Mouse (Mus musculus): ENCODE measurements around the gene Zfp566. TPM values are rescaled to one million over a fixed set of nuclear protein-coding genes. Genes with fewer than 3 reads are reported as not detected.
"Not testable (repeated sequence)": the region's sequence is repeated elsewhere in the genome, so short reads cannot be mapped to it uniquely, and the experiment has no call there.

Gene Zfp566
- polyA plus RNA-seq (2015; fragmentation: Nextera tagmentation; extraction: Ambion mirVana), result 13.2 and 15.6 TPM in 2 replicates

DNA sequence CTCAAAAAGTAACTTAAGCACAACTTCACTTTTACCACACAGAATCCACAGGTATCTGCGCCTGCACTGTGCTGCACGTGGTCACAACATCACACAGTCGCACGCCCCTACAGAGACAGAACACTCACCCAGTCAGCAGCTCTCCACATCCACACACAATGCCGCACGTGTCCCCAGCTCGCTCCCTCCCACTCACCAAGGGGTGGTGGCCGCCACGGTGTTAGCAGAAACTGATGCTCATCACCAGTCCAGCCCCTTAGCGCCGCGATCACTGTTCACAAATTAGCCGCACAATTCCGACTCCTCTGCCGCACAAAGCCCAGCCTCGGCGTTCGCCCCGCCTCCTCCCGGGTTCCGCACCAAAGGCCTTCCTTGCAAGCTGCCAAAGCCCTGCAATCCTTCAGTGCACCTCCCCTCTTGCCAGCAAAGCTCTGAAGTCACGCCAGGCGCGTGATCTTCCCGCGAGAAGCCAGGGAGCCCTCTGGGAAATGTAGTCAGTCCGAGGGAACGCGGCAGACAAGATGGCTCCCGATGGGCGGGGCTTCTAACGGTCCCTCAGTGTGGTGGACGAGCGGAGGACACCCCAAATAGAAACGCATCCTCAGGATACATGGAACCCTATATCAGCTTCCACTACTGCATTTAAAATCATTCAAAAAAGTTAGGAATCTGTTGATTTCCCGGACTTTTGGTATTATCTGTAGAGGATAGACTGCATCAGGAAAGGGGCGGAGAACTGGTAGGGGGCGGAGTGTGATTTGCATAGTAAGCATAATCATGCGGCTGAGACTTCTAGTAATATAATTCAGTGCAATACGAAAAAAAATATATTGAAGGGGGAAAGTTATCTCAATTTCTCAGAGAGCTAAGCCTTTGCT lies at the start of gene Zfp566, which contains the start of gene Gm26920:
Gene Zfp566, minus strand, starts transcription at position 436 of the 878 bp plus-strand sequence.
Gene Gm26920, minus strand, starts transcription at position 319 of the 878 bp plus-strand sequence.
- Histone ChIP-seq H3K9ac (replicated peaks) (peak within 1 kb of the TSS; percentile 62), H3K9me3 (replicated peaks) (no peaks in the 10 kb centered on the region), H3K27ac (replicated peaks) (peak within 1 kb of the TSS; percentile 90), H3K4me1 (peaks cover 35% of the 10 kb centered on the region), H3K4me3 (replicated peaks) (peak within 1 kb of the TSS; percentile 65), H3K27me3 (replicated peaks) (no peaks in the 10 kb centered on the region), H3K4me2 (peak within 1 kb of the TSS; percentile 85), H3K36me3 (peaks cover 17% of the 10 kb centered on the region)
- peak; percentile 91 for ATAC-seq (ENCODE audit: low FRiP score)
- WGBS, result under 1% methylated on average over 40 of the region's 40 CpGs

DNA sequence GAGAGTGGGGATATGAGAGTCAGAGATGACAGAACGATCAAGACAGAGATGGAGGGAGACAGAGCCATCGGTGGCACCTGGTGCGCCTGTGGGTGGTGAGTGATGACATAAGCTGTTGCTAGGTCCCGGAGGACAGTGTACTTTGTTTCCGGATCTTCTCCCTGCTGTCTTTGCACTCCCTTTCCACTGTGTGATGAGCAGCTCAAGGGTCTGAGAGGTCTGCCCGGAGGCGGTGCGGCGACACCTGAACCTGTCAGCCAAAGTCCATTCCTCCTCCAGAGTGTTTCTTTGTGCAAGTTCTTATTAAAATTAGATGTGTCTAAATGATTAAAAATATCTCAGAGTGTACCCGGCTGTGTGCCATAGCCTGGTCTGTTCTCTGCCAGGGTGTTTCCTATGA lies 46.5 kb upstream of the Zfp566 start:
- WGBS, result 93% methylated on average over 10 of the region's 10 CpGs
- peaks cover 81% of the 10 kb centered on the region for H3K36me3 ChIP-seq
- no peak for ATAC-seq (ENCODE audit: low FRiP score)
- no peaks in the 10 kb centered on the region for H3K4me1 ChIP-seq
- no peak overlapping the region for H3K27ac ChIP-seq (replicated peaks)
- no peak overlapping the region for H3K4me2 ChIP-seq
- H3K4me3 ChIP-seq (replicated peaks), result no peak overlapping the region
- H3K27me3 ChIP-seq (replicated peaks), result no peaks in the 10 kb centered on the region
- H3K9ac ChIP-seq (replicated peaks), result no peak overlapping the region
- H3K9me3 ChIP-seq (replicated peaks), result 0 out of 2 replicates have a peak, but pooled peaks cover 2% of the 10 kb centered on the region

DNA sequence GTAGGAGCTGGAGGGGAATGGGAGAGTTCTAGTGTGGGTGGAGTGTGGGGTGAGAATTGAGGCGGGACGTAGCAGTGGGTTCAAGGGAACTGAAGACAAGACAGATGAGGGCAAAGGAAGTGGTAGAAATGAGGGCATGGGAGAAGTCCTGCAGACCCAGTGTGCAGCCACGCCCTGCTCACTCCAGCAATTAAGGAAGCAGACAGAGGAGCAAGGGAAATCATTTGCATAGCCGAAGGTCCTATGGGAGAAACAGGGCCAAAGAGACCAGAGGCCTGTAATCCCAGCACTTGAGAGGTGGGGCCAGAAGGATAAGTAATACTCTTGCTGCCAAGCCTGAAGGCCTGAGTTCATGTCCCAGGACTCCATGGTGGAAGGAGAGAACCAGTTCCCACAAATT lies 42.1 kb upstream of the Zfp566 start:
- H3K4me1 ChIP-seq, result no peaks in the 10 kb centered on the region
- no peak overlapping the region for H3K4me2 ChIP-seq
- H3K9ac ChIP-seq (replicated peaks), result no peak overlapping the region
- H3K27me3 ChIP-seq (replicated peaks), result no peaks in the 10 kb centered on the region
- H3K9me3 ChIP-seq (replicated peaks), result 0 out of 2 replicates have a peak, but pooled peaks cover 2% of the 10 kb centered on the region
- H3K36me3 ChIP-seq, result peaks cover 88% of the 10 kb centered on the region
- H3K27ac ChIP-seq (replicated peaks), result no peak overlapping the region
- 96% methylated on average over 4 of the region's 4 CpGs for WGBS
- no peak overlapping the region for H3K4me3 ChIP-seq (replicated peaks)
- no peak for ATAC-seq (ENCODE audit: low FRiP score)

- H3K4me1 ChIP-seq, result no peaks in the 10 kb centered on the region
- peaks cover 81% of the 10 kb centered on the region for H3K36me3 ChIP-seq
- no peak overlapping the region for H3K27ac ChIP-seq (replicated peaks)
- no peak for ATAC-seq (ENCODE audit: low FRiP score)
- no peak overlapping the region for H3K4me3 ChIP-seq (replicated peaks)
- no peaks in the 10 kb centered on the region for H3K27me3 ChIP-seq (replicated peaks)
- H3K9ac ChIP-seq (replicated peaks), result no peak overlapping the region
- H3K4me2 ChIP-seq, result no peak overlapping the region
- 0 out of 2 replicates have a peak, but pooled peaks cover 2% of the 10 kb centered on the region for H3K9me3 ChIP-seq (replicated peaks)
- WGBS, result 95% methylated on average over 8 of the region's 8 CpGs
These were observed 39.6 kb upstream of the Zfp566 start for GRCm38 (mm10) chr7:30129900-30130299.

DNA sequence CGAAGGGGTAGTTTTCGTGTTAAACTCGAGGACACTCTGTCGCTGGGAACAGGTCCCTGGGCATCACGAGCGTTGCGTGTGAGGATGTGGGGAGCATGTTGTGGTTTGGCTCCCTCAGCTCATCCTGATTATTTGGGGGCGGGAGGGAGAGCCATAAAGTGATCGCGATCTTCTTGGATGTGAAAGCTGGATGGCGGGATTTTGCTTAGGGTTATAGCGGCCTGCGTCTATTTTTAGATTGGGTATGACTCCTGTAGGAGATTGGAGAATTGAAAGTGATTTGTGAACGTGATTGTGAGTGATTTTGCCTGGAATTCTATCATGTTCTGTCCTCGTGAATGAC lies 31.8 kb upstream of the Zfp566 start:
- Histone ChIP-seq H3K9ac (replicated peaks) (peak overlapping the region; percentile 88), H3K27ac (replicated peaks) (peak overlapping the region; percentile 90), H3K4me2 (peak overlapping the region; percentile 82), H3K9me3 (replicated peaks) (no peaks in the 10 kb centered on the region), H3K27me3 (replicated peaks) (no peaks in the 10 kb centered on the region), H3K36me3 (peaks cover 11% of the 10 kb centered on the region), H3K4me3 (replicated peaks) (peak overlapping the region; percentile 83), H3K4me1 (peaks cover 13% of the 10 kb centered on the region)
- WGBS, result 3% methylated on average over 15 of the region's 15 CpGs
- peak; percentile 66 for ATAC-seq (ENCODE audit: low FRiP score)

- H3K4me3 ChIP-seq (replicated peaks), result peak within 1 kb of the TSS; percentile 83
- no peaks in the 10 kb centered on the region for H3K9me3 ChIP-seq (replicated peaks)
- WGBS, result under 1% methylated on average over 61 of the region's 61 CpGs
- H3K36me3 ChIP-seq, result peaks cover 4% of the 10 kb centered on the region
- peaks cover 13% of the 10 kb centered on the region for H3K4me1 ChIP-seq
- H3K27ac ChIP-seq (replicated peaks), result peak within 1 kb of the TSS; percentile 90
- ATAC-seq (ENCODE audit: low FRiP score), result peak; percentile 97
- peak within 1 kb of the TSS; percentile 82 for H3K4me2 ChIP-seq
- no peaks in the 10 kb centered on the region for H3K27me3 ChIP-seq (replicated peaks)
- H3K9ac ChIP-seq (replicated peaks), result peak within 1 kb of the TSS; percentile 88
These were observed 31.2 kb upstream of the Zfp566 start, which contains the start of gene Zfp382 for GRCm38 (mm10) chr7:30121308-30122187. Gene Zfp382 (plus strand): TSS chr7:30121942.

DNA sequence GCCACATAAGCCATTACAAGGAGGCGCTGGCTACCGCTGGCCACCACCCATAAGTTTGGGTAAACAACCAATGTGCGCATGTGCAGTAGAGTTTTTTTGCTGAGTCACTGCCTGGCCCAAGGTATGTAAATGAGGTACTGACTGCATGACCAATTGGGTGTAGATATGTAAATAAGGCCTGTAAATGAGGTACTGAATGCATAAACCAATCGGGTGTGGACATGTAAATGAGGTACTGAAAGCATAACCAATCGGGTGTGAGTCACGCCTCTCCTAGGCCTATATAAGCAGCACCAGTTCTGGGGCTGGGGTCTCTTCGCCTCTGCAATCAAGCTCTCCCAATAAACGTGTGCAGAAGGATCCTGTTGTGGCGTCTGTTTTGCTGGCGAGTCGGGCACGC lies 27.6 kb upstream of the Zfp566 start:
- ATAC-seq (ENCODE audit: low FRiP score), result not testable (repeated sequence)

GRCm38 (mm10) chr7:30116076-30116475 lies 25.7 kb upstream of the Zfp566 start:
- WGBS, result 95% methylated on average over 5 of the region's 5 CpGs

More for the DNA sequence above, 27.6 kb upstream of the Zfp566 start:
- not testable (repeated sequence) for H3K27ac ChIP-seq (replicated peaks); H3K36me3 ChIP-seq; H3K4me2 ChIP-seq; H3K4me3 ChIP-seq (replicated peaks); H3K27me3 ChIP-seq (replicated peaks); H3K9me3 ChIP-seq (replicated peaks); H3K9ac ChIP-seq (replicated peaks); H3K4me1 ChIP-seq
- 94% methylated on average over 12 of the region's 12 CpGs for WGBS

GRCm38 (mm10) chr7:30099297-30099696 lies 9.0 kb upstream of the Zfp566 start:
- H3K36me3 ChIP-seq, result peaks cover 47% of the 10 kb centered on the region
- H3K9ac ChIP-seq (replicated peaks), result no peak overlapping the region
- no peak overlapping the region for H3K27ac ChIP-seq (replicated peaks)
- WGBS, result 93% methylated on average over 13 of the region's 13 CpGs
- no peak overlapping the region for H3K4me3 ChIP-seq (replicated peaks)
- 0 out of 2 replicates have a peak, but pooled peaks cover 6% of the 10 kb centered on the region for H3K9me3 ChIP-seq (replicated peaks)
- H3K4me2 ChIP-seq, result no peak overlapping the region
- ATAC-seq (ENCODE audit: low FRiP score), result no peak
- H3K27me3 ChIP-seq (replicated peaks), result no peaks in the 10 kb centered on the region
- H3K4me1 ChIP-seq, result peaks cover 24% of the 10 kb centered on the region

More at GRCm38 (mm10) chr7:30116076-30116475, 25.7 kb upstream of the Zfp566 start:
- H3K9ac ChIP-seq (replicated peaks), result no peak overlapping the region
- no peaks in the 10 kb centered on the region for H3K27me3 ChIP-seq (replicated peaks)
- no peak overlapping the region for H3K4me3 ChIP-seq (replicated peaks)
- H3K4me1 ChIP-seq, result peaks cover 1% of the 10 kb centered on the region; the same call in 1 of the 2 replicates
- ATAC-seq (ENCODE audit: low FRiP score), result no peak
- H3K4me2 ChIP-seq, result no peak overlapping the region
- H3K36me3 ChIP-seq, result no peaks in the 10 kb centered on the region
- H3K9me3 ChIP-seq (replicated peaks), result no peaks in the 10 kb centered on the region; the same call in 1 of the 2 replicates
- no peak overlapping the region for H3K27ac ChIP-seq (replicated peaks)

DNA sequence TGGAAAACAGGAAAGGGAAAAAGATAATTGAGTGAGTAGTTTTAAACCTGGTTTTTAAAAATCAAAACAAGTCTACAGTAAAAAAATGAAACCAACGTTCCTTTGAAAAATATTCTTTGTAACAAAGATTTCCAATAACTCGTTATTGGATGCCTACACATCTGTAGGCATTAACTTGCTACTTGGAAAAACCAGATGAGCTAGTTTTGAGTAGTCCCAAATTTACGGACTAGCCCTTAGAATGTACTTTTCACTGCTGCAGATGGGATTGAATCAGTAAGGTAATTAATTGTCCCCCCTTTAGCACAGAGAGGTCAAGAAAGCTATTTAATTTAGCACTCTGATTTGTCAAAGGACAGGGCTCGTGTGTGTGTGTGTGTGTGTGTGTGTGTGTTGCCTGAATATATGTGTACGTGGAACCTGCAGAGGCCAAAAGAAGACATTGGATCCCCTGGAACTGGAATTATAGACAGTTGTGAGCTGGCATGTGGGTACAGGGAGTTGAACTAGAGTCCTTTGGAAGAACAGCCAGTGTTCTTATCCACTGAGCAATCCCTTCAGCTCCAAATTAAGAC lies 5.3 kb upstream of the Zfp566 start:
- Histone ChIP-seq H3K36me3 (peaks cover 20% of the 10 kb centered on the region), H3K27me3 (replicated peaks) (no peaks in the 10 kb centered on the region), H3K4me3 (replicated peaks) (peak overlapping the region; percentile 68), H3K27ac (replicated peaks) (peak overlapping the region; percentile 52; the same call in 1 of the 2 replicates), H3K4me1 (peaks cover 35% of the 10 kb centered on the region), H3K9ac (replicated peaks) (peak overlapping the region; percentile 87), H3K4me2 (peak overlapping the region; percentile 69), H3K9me3 (replicated peaks) (no peaks in the 10 kb centered on the region)
- ATAC-seq (ENCODE audit: low FRiP score), result no peak
- WGBS, result 2% methylated on average over 5 of the region's 5 CpGs
